Mouse (Mus musculus) intestine, postnatal 0 days (tissue): ENCODE data around the gene Cdh24. TPM values are rescaled to one million over a fixed set of nuclear protein-coding genes. Genes with fewer than 3 reads are reported as not detected.

Experiments
- ATAC-seq: fragments of 200-750 bp; cut with Nextera tagmentation; 2 replicates; pipeline ENCODE4 v1.8.0; 2017; ENCODE audit warnings: mild to moderate bottlenecking, moderate TSS enrichment, moderate library complexity
- H3K27ac ChIP-seq: fragments of 300-500 bp; sonication (generic); 2 replicates; pipeline ENCODE4 v1.5.1; 2014; ENCODE audit warnings: mild to moderate bottlenecking, low read depth, low read length, moderate library complexity
- H3K27me3 ChIP-seq: fragments of 300-500 bp; sonication (generic); replicated peaks from 2 replicates; pipeline ENCODE4 v1.6.1; 2014; ENCODE audit warnings: low read length, mixed read lengths; ENCODE audit not compliant: control insufficient read depth, insufficient read depth
- H3K36me3 ChIP-seq: fragments of 300-500 bp; sonication (generic); 2 replicates; pipeline ENCODE4 v1.6.1; 2014; ENCODE audit warnings: mild to moderate bottlenecking, moderate library complexity; ENCODE audit not compliant: control insufficient read depth, insufficient read depth
- H3K4me1 ChIP-seq: fragments of 300-500 bp; sonication (generic); replicated peaks from 2 replicates; pipeline ENCODE4 v1.6.1; 2014; ENCODE audit warnings: antibody characterized with exemption, low read length, mixed read lengths; ENCODE audit not compliant: control insufficient read depth, insufficient read depth
- H3K4me2 ChIP-seq: fragments of 300-500 bp; sonication (generic); replicated peaks from 2 replicates; pipeline ENCODE4 v1.6.1; 2014; ENCODE audit warnings: low read depth, mild to moderate bottlenecking, moderate library complexity
- H3K4me3 ChIP-seq: fragments of 300-500 bp; sonication (generic); 2 replicates; pipeline ENCODE4 v1.5.1; 2014; ENCODE audit warnings: low read depth, low read length
- H3K9ac ChIP-seq: fragments of 300-500 bp; sonication (generic); 2 replicates; pipeline ENCODE4 v1.6.1; 2014; ENCODE audit warnings: mild to moderate bottlenecking, low read depth, low read length
- H3K9me3 ChIP-seq: fragments of 300-500 bp; sonication (generic); 2 replicates; pipeline ENCODE4 v1.6.1; 2016; ENCODE audit warnings: mixed run types; ENCODE audit not compliant: control insufficient read depth
- CTCF ChIP-seq: sonication (generic); IDR thresholded peaks from 2 replicates; pipeline ENCODE4 v1.5.1; 2016; ENCODE audit warnings: low read depth, mild to moderate bottlenecking, control low read depth, antibody characterized with exemption, moderate library complexity
- WGBS: fragments of 180-500 bp; shearing (Covaris S2); extraction: QIAGEN DNeasy Blood & Tissue Kit; methylation state at CpG from one replicate; pipeline ENCODE4 v1.1.7; 2014; 5-methylcytosine and 5-hydroxymethylcytosine counted together
- polyA plus RNA-seq: library from polyadenylated mRNA; unstranded; fragments of >200 nt; fragmentation: Nextera tagmentation; extraction: Ambion mirVana; gene quantifications from 2 replicates; pipeline ENCODE4 v1.2.1, GENCODE M21; 2015

The Cdh24 gene
- polyA plus RNA-seq, 1 experiment from 2014 or later, result 0.63 TPM

GRCm38 (mm10) chr14:54628103-54628502 is 13.1 kb downstream of the Cdh24 start:
- H3K4me3 ChIP-seq, result no peak overlapping the region
- no peak overlapping the region for H3K4me2 ChIP-seq
- no peaks in the 10 kb centered on the region for H3K9me3 ChIP-seq
- H3K27ac ChIP-seq, result no peak overlapping the region
- no peaks in the 10 kb centered on the region for H3K4me1 ChIP-seq
- ATAC-seq, result no peak
- TF ChIP-seq CTCF, result no peak
- peaks cover 10% of the 10 kb centered on the region; the same call in 1 of the 2 replicates for H3K36me3 ChIP-seq
- WGBS, result 81% methylated on average over 5 of the region's 5 CpGs
- no peak overlapping the region for H3K9ac ChIP-seq
- no peaks in the 10 kb centered on the region for H3K27me3 ChIP-seq

DNA sequence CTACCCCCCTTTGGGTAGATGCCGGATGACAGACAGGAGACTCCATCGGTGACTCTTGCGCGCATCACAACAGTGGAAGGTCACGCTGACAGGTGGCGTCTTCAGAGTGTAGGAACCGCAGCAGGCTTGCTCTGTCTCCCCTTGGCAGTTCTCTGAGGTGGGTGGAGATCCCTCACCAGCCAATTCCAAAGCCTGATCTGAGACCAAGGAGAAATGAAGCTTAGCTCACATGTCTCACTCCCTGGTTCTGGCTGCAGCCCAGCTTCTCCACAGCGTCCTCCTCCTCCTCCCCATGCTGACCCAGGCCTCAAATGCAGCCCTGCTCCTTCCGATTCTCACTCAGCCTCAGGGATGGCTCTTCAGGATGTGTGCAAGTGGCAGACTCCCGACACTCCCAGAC is 16.2 kb downstream of the Cdh24 start:
- Histone ChIP-seq H3K9ac (no peak overlapping the region), H3K4me1 (no peaks in the 10 kb centered on the region), H3K27me3 (no peaks in the 10 kb centered on the region), H3K9me3 (no peaks in the 10 kb centered on the region), H3K36me3 (no peaks in the 10 kb centered on the region), H3K27ac (no peak overlapping the region), H3K4me3 (no peak overlapping the region), H3K4me2 (no peak overlapping the region)
- no peak for TF ChIP-seq CTCF
- ATAC-seq, result no peak
- whole genome bisulfite sequencing, result 72% methylated on average over 10 of the region's 10 CpGs

DNA sequence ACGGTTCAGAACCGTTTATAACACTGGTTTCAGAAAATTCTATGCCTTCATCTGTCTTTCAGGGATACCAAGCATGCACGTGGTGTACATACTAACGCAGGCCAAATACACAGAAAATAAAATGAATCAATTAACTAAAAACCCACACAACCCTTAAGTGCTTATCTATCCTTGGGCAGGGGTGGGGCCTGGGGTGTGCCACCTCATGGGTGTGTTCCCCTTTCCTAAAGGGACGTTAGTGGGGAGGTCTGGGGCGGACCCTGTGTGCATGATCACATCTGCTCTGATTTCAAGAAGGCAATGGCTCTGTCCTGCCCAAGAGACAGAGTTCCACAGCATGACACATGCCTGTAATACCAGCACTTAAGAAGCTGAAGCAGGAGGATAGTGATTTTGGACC is 17.8 kb downstream of the Cdh24 start:
- Histone ChIP-seq H3K27me3 (no peaks in the 10 kb centered on the region), H3K27ac (no peak overlapping the region), H3K4me3 (no peak overlapping the region), H3K36me3 (no peaks in the 10 kb centered on the region), H3K4me2 (no peak overlapping the region), H3K9ac (no peak overlapping the region), H3K4me1 (no peaks in the 10 kb centered on the region), H3K9me3 (no peaks in the 10 kb centered on the region)
- 76% methylated on average over 6 of the region's 6 CpGs for WGBS
- no peak for ATAC-seq
- no peak for TF ChIP-seq CTCF

DNA sequence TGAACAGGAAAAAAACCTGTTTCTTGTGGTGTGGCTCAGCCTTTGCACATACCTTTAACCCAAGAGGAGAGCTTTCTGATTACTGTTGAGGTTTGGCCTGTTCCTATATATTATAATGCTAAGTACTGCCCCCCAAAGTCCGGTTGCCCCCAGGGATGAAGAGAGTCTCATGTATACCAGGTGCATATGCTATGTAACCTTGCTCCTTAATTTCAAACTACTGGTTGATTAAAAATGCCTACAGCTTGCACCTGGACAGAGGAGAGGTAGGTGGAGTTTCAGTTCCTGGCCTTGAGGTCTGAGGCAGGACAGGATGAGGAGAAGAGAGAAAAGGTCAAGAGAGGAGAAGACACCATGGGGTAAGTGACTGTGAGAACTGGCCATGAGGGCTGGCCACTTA is 20.0 kb downstream of the Cdh24 start, which contains the start of gene Psmb11:
Psmb11 (plus strand) TSS at position 301 of the 400 bp plus-strand sequence.
- Histone ChIP-seq H3K4me1 (no peaks in the 10 kb centered on the region), H3K27ac (no peak within 1 kb of the TSS), H3K27me3 (no peaks in the 10 kb centered on the region), H3K9me3 (no peaks in the 10 kb centered on the region), H3K4me3 (no peak within 1 kb of the TSS), H3K36me3 (0 out of 2 replicates have a peak, but pooled peaks cover 4% of the 10 kb centered on the region), H3K4me2 (no peak within 1 kb of the TSS), H3K9ac (no peak within 1 kb of the TSS)
- 84% methylated on average over 1 of the region's 1 CpGs for WGBS
- TF ChIP-seq CTCF, result no peak
- no peak for ATAC-seq

GRCm38 (mm10) chr14:54617897-54618365 is 23.2 kb downstream of the Cdh24 start, which contains the start of gene Psmb5:
TSS of gene Psmb5 (minus strand) at chr14:54618022.
- H3K27ac ChIP-seq, result peak within 1 kb of the TSS; percentile 41; the same call in 1 of the 2 replicates
- peak within 1 kb of the TSS; percentile 80 for H3K4me3 ChIP-seq
- H3K4me2 ChIP-seq, result peak within 1 kb of the TSS; percentile 84
- H3K27me3 ChIP-seq, result no peaks in the 10 kb centered on the region
- TF ChIP-seq CTCF, result no peak
- H3K9me3 ChIP-seq, result no peaks in the 10 kb centered on the region
- H3K9ac ChIP-seq, result peak within 1 kb of the TSS; percentile 76
- ATAC-seq, result peak; percentile 84
- H3K36me3 ChIP-seq, result peaks cover 17% of the 10 kb centered on the region
- under 1% methylated on average over 25 of the region's 25 CpGs for WGBS
- no peaks in the 10 kb centered on the region for H3K4me1 ChIP-seq

DNA sequence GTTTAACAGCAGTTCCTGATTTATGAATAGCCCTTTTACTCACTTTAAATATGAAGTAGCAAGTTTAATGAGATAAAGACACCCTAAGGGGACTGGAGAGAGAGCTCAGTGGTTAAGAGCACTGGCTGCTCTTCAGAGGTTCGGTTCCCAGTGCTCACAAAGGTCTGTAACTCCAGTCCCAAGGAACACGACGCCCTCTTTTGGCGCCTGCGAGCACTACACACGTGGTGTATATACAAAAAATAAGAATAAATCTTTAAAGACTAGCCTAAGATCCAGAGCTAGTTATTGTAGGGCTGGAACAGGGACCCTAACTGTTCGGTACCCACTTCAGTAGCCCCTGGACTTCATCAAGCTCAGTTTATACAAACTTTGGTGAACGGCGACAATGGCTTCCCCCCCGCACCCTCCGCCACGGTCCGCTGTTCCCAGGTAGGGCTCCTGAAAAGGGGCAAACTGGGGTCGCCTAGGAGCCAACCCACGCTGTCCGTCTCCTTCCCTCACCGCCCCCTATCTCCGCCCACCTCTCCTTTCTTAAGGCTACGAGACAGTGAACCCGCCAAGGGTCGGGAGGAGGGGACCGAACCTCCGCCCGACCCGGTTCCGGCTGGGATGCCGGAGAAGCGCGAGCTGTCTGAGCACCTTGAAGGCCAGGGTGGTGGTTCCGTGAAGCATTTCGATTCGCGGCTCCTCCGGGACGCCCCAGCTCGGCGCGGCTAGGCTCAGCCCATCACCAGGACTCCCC is 23.8 kb downstream of the Cdh24 start:
- H3K9me3 ChIP-seq, result no peaks in the 10 kb centered on the region
- under 1% methylated on average over 38 of the region's 38 CpGs for WGBS

More for the DNA sequence above, 23.8 kb downstream of the Cdh24 start:
- H3K27me3 ChIP-seq, result no peaks in the 10 kb centered on the region
- H3K4me1 ChIP-seq, result no peaks in the 10 kb centered on the region
- H3K36me3 ChIP-seq, result peaks cover 22% of the 10 kb centered on the region
- peak overlapping the region; percentile 76 for H3K9ac ChIP-seq
- peak overlapping the region; percentile 41; the same call in 1 of the 2 replicates for H3K27ac ChIP-seq
- peak; percentile 32 for ATAC-seq
- peak overlapping the region; percentile 84 for H3K4me2 ChIP-seq
- H3K4me3 ChIP-seq, result peak overlapping the region; percentile 80
- TF ChIP-seq CTCF, result peak; percentile 50
